Comparison of ENCODE assay signal across 26 mouse cellular contexts in genomic region chr16:37455971-37456370, GRCm38 (mm10).
DNase-seq lines count a peak whose midpoint lies in the region; ATAC-seq and TF ChIP-seq lines count a peak whose summit lies in the region.
"Had no signal": no experiment of that assay in that cellular context is flagged by ENCODE, and none has a peak within 500 bp of the region (broad histone marks: within the 10 kb centered on the region; RNA-seq: fewer than 3 reads in every experiment).

No protein-coding gene starts in this region.

- no peak for TF ChIP-seq POLR2A in cerebellum, adult 2 months (IDR thresholded peaks at IDR 0.05; ENCODE audit: borderline replicate concordance, insufficient read depth, low read length)

- no peak for TF ChIP-seq CTCF in hindbrain, postnatal 0 days (IDR thresholded peaks at IDR 0.05; ENCODE audit: low read depth)
- no peak for TF ChIP-seq CTCF in cerebellum, adult 2 months (IDR thresholded peaks at IDR 0.05; ENCODE audit: borderline replicate concordance, insufficient read depth, low read depth, low read length)

- ATAC-seq in hindbrain, postnatal 0 days: no peak
- ATAC-seq: CD4-positive, CD25-positive, alpha-beta regulatory T cell, adult 4 months; forebrain, embryonic 14.5 days; forebrain, embryonic 16.5 days had no signal

- H3K4me3 ChIP-seq in hindbrain, postnatal 0 days (ENCODE audit: low read length): no peak overlapping the region
- no peak overlapping the region for H3K4me3 ChIP-seq in cerebellum, adult 2 months (replicated peaks; ENCODE audit: insufficient read depth, low read depth, low read length)
- H3K4me3 ChIP-seq: embryonic facial prominence, embryonic 13.5 days; embryonic facial prominence, embryonic 15.5 days; erythroblast, embryonic 14.5 days; forebrain, embryonic 10.5 days; forebrain, embryonic 12.5 days had no signal

- no peaks in the 10 kb centered on the region for H3K27me3 ChIP-seq in hindbrain, postnatal 0 days (ENCODE audit: insufficient read depth, low read length)
- no peaks in the 10 kb centered on the region for H3K27me3 ChIP-seq in cerebellum, adult 2 months (ENCODE audit: control insufficient read depth, insufficient read depth, low read length)
- H3K27me3 ChIP-seq: CH12.LX; embryonic facial prominence, embryonic 13.5 days; embryonic facial prominence, embryonic 15.5 days; forebrain, embryonic 12.5 days had no signal

- peak; percentile 19 for DNase-seq in 3T3-L1 (ENCODE audit: low read depth, low spot score)
- peak; percentile 29 for DNase-seq in MN1 (ENCODE audit: low spot score)
- DNase-seq in embryo, embryonic 11 days: peak; percentile 49
- DNase-seq in mesoderm, embryonic 11.5 days (ENCODE audit: low read depth, low spot score): peak; percentile 83
- DNase-seq in hindbrain, postnatal 0 days (ENCODE audit: low spot score): no peak
- DNase-seq in cerebellum, adult 2 months: no peak
- DNase-seq in thymus, postnatal 4 days: no peak
- DNase-seq: adrenal gland, adult 2 months; adrenal gland, postnatal 10 days; adrenal gland, postnatal 25 days; B cell, adult 2 months; cerebellum, adult 11 months; cerebellum, adult 18-20 months; cerebellum, adult 9-10 months; cerebellum, postnatal 10 days; cerebellum, postnatal 25 days had no signal

- no peaks in the 10 kb centered on the region for H3K4me1 ChIP-seq in hindbrain, postnatal 0 days (ENCODE audit: insufficient read depth, low read length)
- peaks cover 10% of the 10 kb centered on the region for H3K4me1 ChIP-seq in cerebellum, adult 2 months (ENCODE audit: control insufficient read depth, insufficient read depth, low read length)
- H3K4me1 ChIP-seq: embryonic facial prominence, embryonic 13.5 days; embryonic facial prominence, embryonic 15.5 days; forebrain, embryonic 10.5 days; forebrain, embryonic 12.5 days had no signal

- H3K4me2 ChIP-seq in hindbrain, postnatal 0 days (ENCODE audit: low read depth, low read length): no peak overlapping the region
- H3K4me2 ChIP-seq: embryonic facial prominence, embryonic 13.5 days; embryonic facial prominence, embryonic 15.5 days; forebrain, embryonic 12.5 days had no signal

- H3K9me3 ChIP-seq in hindbrain, postnatal 0 days (ENCODE audit: low read length): no peaks in the 10 kb centered on the region
- H3K9me3 ChIP-seq: embryonic facial prominence, embryonic 13.5 days; embryonic facial prominence, embryonic 15.5 days; forebrain, embryonic 10.5 days; forebrain, embryonic 12.5 days; G1E had no signal

- WGBS in hindbrain, postnatal 0 days: 69% methylated on average over 2 of the region's 2 CpGs
- 92% methylated on average over 2 of the region's 2 CpGs for WGBS in cerebellum, adult 2 months

- H3K27ac ChIP-seq in hindbrain, postnatal 0 days: no peak overlapping the region
- no peak overlapping the region for H3K27ac ChIP-seq in cerebellum, adult 2 months (ENCODE audit: insufficient read depth, low read length)
- H3K27ac ChIP-seq: embryonic facial prominence, embryonic 13.5 days; embryonic facial prominence, embryonic 15.5 days; forebrain, embryonic 10.5 days; forebrain, embryonic 12.5 days had no signal

- H3K36me3 ChIP-seq in hindbrain, postnatal 0 days (ENCODE audit: insufficient read depth, low read length): no peaks in the 10 kb centered on the region
- H3K36me3 ChIP-seq: embryonic facial prominence, embryonic 13.5 days; embryonic facial prominence, embryonic 15.5 days; forebrain, embryonic 10.5 days; forebrain, embryonic 12.5 days; G1E had no signal

- no peak overlapping the region for H3K9ac ChIP-seq in hindbrain, postnatal 0 days (replicated peaks; ENCODE audit: low read length)
- H3K9ac ChIP-seq: embryonic facial prominence, embryonic 13.5 days; embryonic facial prominence, embryonic 15.5 days; forebrain, embryonic 12.5 days had no signal

Comparison
In these comparisons a context has a peak if more than half of its experiments do, and no peak if none do; other contexts are left out.
1. DNase-seq: peak in 3T3-L1 (single experiment), MN1 (single experiment), embryo, embryonic 11 days (single experiment) and mesoderm, embryonic 11.5 days (single experiment); none in hindbrain, postnatal 0 days (single experiment), cerebellum, adult 2 months (0 of 2) and thymus, postnatal 4 days (single experiment).